Mouse (Mus musculus) liver, adult 2 months (tissue): ENCODE measurements around the gene Pdlim7. TPM values are rescaled to one million over a fixed set of nuclear protein-coding genes. Genes with fewer than 3 reads are reported as not detected.

ENCODE experiments used
- DNase-seq: peaks from one replicate; pipeline ENCODE4 v3.0.0-alpha.2; 2011; ENCODE audit warnings: low read depth, low spot score; ENCODE audit errors: extremely low read depth
- H3K27ac ChIP-seq: fragments of 200-500 bp; replicated peaks from 2 replicates; pipeline ENCODE4 v1.5.1; 2012; ENCODE audit warnings: low read depth, mild to moderate bottlenecking, control low read depth, inconsistent platforms, low read length; ENCODE audit not compliant: insufficient read depth
- H3K27me3 ChIP-seq: fragments of 200-500 bp; 2 replicates; pipeline ENCODE4 v1.6.1; 2012; ENCODE audit warnings: mild to moderate bottlenecking, moderate library complexity, low read length, inconsistent platforms; ENCODE audit not compliant: control insufficient read depth, insufficient read depth
- H3K36me3 ChIP-seq: fragments of 200-500 bp; 2 replicates; pipeline ENCODE4 v1.6.1; 2012; ENCODE audit warnings: low read length, inconsistent platforms; ENCODE audit not compliant: control insufficient read depth, insufficient read depth
- H3K4me1 ChIP-seq: fragments of 200-500 bp; 2 replicates; pipeline ENCODE4 v1.6.1; 2011; ENCODE audit warnings: low read length; ENCODE audit not compliant: control insufficient read depth, insufficient read depth
- H3K4me3 ChIP-seq: fragments of 200-500 bp; 2 replicates; pipeline ENCODE4 v1.5.1; 2011; ENCODE audit warnings: low read depth, mild to moderate bottlenecking, control low read depth, low read length, moderate library complexity; ENCODE audit not compliant: insufficient read depth
- H3K79me2 ChIP-seq: fragments of 200-500 bp; 2 replicates; pipeline ENCODE4 v1.6.1; 2012; ENCODE audit warnings: inconsistent platforms, mild to moderate bottlenecking, low read length, moderate library complexity; ENCODE audit not compliant: control insufficient read depth, insufficient read depth
- H3K9ac ChIP-seq: fragments of 200-500 bp; 2 replicates; pipeline ENCODE4 v1.6.1; 2012; ENCODE audit warnings: low read depth, mild to moderate bottlenecking, control low read depth, inconsistent platforms, low read length
- CTCF ChIP-seq: fragments of 200-500 bp; IDR thresholded peaks from 2 replicates; pipeline ENCODE4 v1.5.1; 2011; ENCODE audit warnings: low read depth, low read length, control low read depth
- POLR2A ChIP-seq: fragments of 200-500 bp; IDR thresholded peaks from 2 replicates; pipeline ENCODE4 v1.6.1; 2011; ENCODE audit warnings: low read length, control low read depth; ENCODE audit not compliant: insufficient read depth; ENCODE audit errors: extremely low read depth
- WGBS: fragments of 180-500 bp; shearing (Covaris S2); methylation state at CpG from one replicate; pipeline ENCODE4 v1.1.7; 2018; 5-methylcytosine and 5-hydroxymethylcytosine counted together
- polyA plus RNA-seq: library from polyadenylated mRNA; depleted of rRNA; stranded (reverse); fragments of >200 nt; gene quantifications from 2 replicates; pipeline ENCODE4 v1.2.3, GENCODE M21; 2012
- total RNA-seq: library from RNA; depleted of rRNA; stranded (reverse); fragments of >200 nt; gene quantifications from 2 replicates; pipeline ENCODE4 v1.2.3, GENCODE M21; 2014

Gene Pdlim7
- total and polyA plus RNA-seq, 2 experiments, result 6.4 to 10.2 TPM

DNA sequence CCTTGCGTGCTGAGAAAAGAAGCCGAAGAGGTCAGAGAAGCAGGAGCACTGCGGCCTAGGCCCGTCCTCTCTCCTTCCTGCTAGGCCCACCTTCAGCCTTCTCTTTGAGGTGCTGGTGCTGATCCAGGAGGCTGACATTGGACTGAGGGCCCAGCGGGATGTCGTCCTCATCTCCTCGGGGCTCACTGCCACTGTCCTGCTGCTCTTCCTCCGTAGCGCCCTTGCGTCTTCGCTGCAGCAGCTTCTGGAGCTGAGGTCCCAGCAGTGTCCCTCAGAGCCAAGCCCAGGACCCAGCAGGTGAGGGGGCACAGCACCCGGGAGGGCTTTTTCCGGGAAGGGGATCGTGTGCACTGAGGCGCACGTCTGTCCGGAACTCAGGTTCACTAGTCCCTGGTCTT lies 22.3 kb upstream of the Pdlim7 start:
- 16% methylated on average over 17 of the region's 17 CpGs for WGBS
- H3K4me3 ChIP-seq, result peak overlapping the region; percentile 70
- H3K79me2 ChIP-seq, result peaks cover 3% of the 10 kb centered on the region; the same call in 1 of the 2 replicates
- TF ChIP-seq CTCF (no peak), POLR2A (no peak)
- H3K36me3 ChIP-seq, result no peaks in the 10 kb centered on the region; the same call in 1 of the 2 replicates
- peaks cover 8% of the 10 kb centered on the region for H3K4me1 ChIP-seq
- H3K27me3 ChIP-seq, result no peaks in the 10 kb centered on the region
- H3K27ac ChIP-seq, result no peak overlapping the region
- peak overlapping the region; percentile 69 for H3K9ac ChIP-seq
- no peak for DNase-seq

DNA sequence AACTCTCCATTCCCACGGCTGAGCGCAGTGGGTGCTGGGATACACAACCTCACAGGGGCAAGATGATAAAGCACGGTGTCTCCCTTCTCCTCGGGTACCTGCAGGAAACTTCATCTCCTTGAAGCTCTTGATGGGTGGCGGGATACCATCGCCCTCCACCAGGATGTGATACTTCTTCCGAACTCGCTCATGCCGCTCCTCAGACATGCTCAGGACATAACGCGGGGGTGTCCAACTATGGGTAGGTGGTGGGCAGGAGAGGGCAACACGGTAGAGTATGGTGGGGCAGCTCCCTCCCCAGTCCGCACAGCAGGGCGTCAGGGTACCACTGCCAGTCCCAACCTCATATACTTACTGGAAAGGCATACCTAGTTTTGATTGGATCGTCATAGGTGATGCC lies 21.7 kb upstream of the Pdlim7 start:
- Histone ChIP-seq H3K36me3 (no peaks in the 10 kb centered on the region; the same call in 1 of the 2 replicates), H3K79me2 (peaks cover 3% of the 10 kb centered on the region; the same call in 1 of the 2 replicates), H3K27ac (no peak overlapping the region), H3K9ac (no peak overlapping the region), H3K27me3 (no peaks in the 10 kb centered on the region), H3K4me1 (peaks cover 8% of the 10 kb centered on the region), H3K4me3 (no peak overlapping the region)
- TF ChIP-seq CTCF, result no peak
- TF ChIP-seq POLR2A, result no peak
- WGBS, result 90% methylated on average over 15 of the region's 15 CpGs
- no peak for DNase-seq

DNA sequence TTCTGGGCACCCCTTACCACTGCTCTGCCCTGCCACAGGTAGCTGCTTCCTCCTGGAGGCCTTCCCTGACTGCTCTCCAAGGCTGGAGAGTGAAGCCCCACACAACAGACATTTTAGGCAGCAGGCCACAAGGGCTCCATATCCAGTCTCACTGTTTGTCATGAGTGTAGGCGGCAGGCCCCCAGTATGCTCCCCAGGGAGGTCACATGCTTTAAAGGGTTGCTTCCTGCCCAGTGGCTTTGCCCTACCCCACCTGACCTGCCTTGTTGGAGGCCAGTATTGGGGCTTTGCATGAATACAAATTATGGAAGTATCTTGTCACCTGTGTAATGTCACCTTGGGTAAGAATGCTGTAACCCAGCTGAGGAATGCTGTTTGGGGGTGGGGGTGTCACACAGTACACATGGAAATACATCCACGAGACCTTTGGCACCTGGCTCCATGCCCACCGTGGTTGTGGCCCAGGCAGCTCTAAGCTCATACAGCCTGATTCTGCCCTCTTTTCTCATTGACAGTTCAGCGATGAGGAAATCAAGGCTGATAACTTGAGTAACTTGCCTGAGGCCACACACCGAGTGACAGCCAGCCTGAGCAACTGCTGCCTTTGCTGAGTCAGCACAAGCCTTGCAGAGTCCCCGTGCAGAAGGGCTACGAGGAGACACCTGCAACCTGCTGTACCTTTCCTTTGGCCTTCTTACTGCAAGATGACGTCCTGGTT lies 15.9 kb upstream of the Pdlim7 start, which contains the start of gene Dok3:
Dok3 (minus strand) TSS at position 99 of the 718 bp plus-strand sequence.
- no peak within 1 kb of the TSS for H3K9ac ChIP-seq

DNA sequence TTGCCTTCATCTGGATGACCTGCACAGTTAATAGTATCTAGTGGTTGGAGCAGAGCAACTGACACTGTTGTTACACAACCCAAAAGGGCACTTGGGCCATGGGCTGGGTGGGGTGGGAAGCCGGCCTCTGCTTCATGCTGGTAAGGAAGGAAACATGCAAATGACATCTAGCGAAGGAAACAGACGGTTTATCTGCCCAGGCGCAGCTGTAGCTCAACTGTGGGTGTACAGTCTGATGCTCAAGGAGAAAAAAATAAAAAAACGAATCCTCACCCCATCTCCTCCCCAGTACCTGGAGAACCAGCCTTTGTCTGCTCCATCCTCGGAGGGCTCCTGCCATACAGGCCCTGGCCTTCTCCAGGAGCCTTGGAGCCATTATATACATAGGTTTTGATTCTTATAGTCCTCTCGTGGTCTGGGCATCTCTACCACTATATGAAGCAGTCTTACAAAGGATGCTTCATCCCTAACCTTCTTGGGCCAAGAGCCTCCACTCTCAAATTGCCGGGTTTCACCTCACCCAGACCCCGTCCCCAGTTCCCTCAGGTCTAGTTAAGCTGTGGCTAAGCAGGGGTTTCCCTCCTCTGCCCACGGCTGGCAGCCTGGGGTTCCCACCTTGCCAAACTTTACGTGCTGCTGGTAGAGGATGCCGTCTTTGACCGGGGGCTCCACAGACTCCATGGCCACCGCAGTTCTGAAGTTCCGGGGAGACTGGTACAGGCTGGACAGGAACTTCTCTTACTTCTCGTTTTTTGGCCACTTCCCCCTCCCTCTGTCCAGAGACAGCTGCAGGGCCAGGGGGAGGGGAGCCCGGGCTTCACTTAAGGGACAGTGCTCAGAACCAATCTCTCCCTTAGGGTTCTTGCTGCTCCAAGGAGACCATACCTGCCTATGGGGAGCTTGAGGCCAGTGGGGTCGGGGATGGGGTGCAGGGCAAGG lies 14.6 kb upstream of the Pdlim7 start:
- WGBS, result 76% methylated on average over 18 of the region's 18 CpGs
- Histone ChIP-seq H3K4me1 (peaks cover 8% of the 10 kb centered on the region), H3K9ac (no peak overlapping the region), H3K27me3 (no peaks in the 10 kb centered on the region), H3K27ac (0 out of 2 replicates have a peak overlapping the region, but pooled peaks have one; percentile 14), H3K79me2 (no peaks in the 10 kb centered on the region), H3K36me3 (no peaks in the 10 kb centered on the region; the same call in 1 of the 2 replicates), H3K4me3 (peak overlapping the region; percentile 52)
- TF ChIP-seq POLR2A (no peak), CTCF (no peak)
- no peak for DNase-seq

More for the DNA sequence above, 15.9 kb upstream of the Pdlim7 start, which contains the start of gene Dok3:
- peaks cover 8% of the 10 kb centered on the region for H3K4me1 ChIP-seq
- TF ChIP-seq POLR2A, result no peak
- TF ChIP-seq CTCF, result no peak
- H3K4me3 ChIP-seq, result peak within 1 kb of the TSS; percentile 52
- no peaks in the 10 kb centered on the region for H3K79me2 ChIP-seq
- no peaks in the 10 kb centered on the region; the same call in 1 of the 2 replicates for H3K36me3 ChIP-seq
- H3K27ac ChIP-seq, result 0 out of 2 replicates have a peak within 1 kb of the TSS, but pooled peaks have one; percentile 14
- DNase-seq, result peak; percentile 67
- no peaks in the 10 kb centered on the region for H3K27me3 ChIP-seq
- WGBS, result 22% methylated on average over 8 of the region's 8 CpGs

DNA sequence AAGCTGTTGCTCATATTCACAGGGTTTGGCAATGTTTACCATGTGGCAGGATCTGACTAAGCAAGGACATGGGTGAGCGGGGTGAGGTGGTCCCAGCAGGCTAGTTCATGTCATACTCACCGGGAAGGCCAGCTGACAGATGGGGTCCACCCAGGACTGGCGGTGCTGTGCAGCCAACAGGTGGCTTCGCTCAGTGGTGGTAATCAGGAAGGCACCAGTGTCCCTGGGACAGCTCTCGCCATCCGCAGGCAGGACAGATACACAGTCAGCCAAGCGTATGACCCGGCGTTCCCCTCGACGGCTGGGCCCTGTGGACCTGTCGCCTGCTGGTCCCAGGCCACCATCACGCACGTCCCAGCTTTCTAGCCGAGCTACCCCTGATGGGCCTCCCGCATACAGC lies 13.7 kb upstream of the Pdlim7 start:
- Histone ChIP-seq H3K4me1 (peaks cover 8% of the 10 kb centered on the region), H3K9ac (no peak overlapping the region), H3K27me3 (no peaks in the 10 kb centered on the region), H3K4me3 (peak overlapping the region; percentile 2; the same call in 1 of the 2 replicates), H3K27ac (no peak overlapping the region), H3K36me3 (no peaks in the 10 kb centered on the region; the same call in 1 of the 2 replicates), H3K79me2 (no peaks in the 10 kb centered on the region)
- TF ChIP-seq CTCF, result no peak
- DNase-seq, result no peak
- 91% methylated on average over 16 of the region's 16 CpGs for WGBS
